Mouse (Mus musculus) MEL (cell line): ENCODE measurements at regions not wholly inside any gene's neighbourhood (a gene's known extent, or its start where the extent isn't known, plus 50 kb on each side); places are given as distances from the start of the nearest gene placed in this dataset.

ENCODE experiments used
- CTCF ChIP-seq, 3 experiments: IDR thresholded peaks in 2 of 3; conservative IDR thresholded peaks in 1 of 3; 2 replicates each; pipeline ENCODE4 v1.5.1; 2011 to 2012; ENCODE audit warnings: low read length in 3 of 3, low read depth in 2 of 3, mild to moderate bottlenecking in 2 of 3, improper control_type of control experiment in 1 of 3, inconsistent platforms in 1 of 3, mixed read lengths in 1 of 3, moderate library complexity in 1 of 3; ENCODE audit not compliant: control insufficient read depth in 1 of 3, insufficient read depth in 1 of 3, poor library complexity in 1 of 3, severe bottlenecking in 1 of 3
- GABPA ChIP-seq: IDR thresholded peaks from 2 replicates; pipeline ENCODE4 v1.6.1; 2012; ENCODE audit warnings: low read depth, mild to moderate bottlenecking, inconsistent platforms, low read length, improper control_type of control experiment, moderate library complexity
- GATA1 ChIP-seq: IDR thresholded peaks from 2 replicates; pipeline ENCODE4 v1.6.1; 2011; ENCODE audit warnings: low read depth, low read length, improper control_type of control experiment
- HCFC1 ChIP-seq: IDR thresholded peaks from 2 replicates; pipeline ENCODE4 v1.6.1; 2012; ENCODE audit warnings: low read depth, mild to moderate bottlenecking, inconsistent platforms, low read length, improper control_type of control experiment, moderate library complexity
- KAT2A ChIP-seq: conservative IDR thresholded peaks from 2 replicates; pipeline ENCODE4 v1.6.1; 2012; ENCODE audit warnings: low read depth, low read length, improper control_type of control experiment, inconsistent platforms
- NELFE ChIP-seq: IDR thresholded peaks from 2 replicates; pipeline ENCODE4 v1.6.1; 2011; ENCODE audit warnings: low read depth, low read length, improper control_type of control experiment
- POLR2A ChIP-seq, 2 experiments: IDR thresholded peaks; 2 replicates each; pipeline ENCODE4 v1.6.1; 2011 to 2012; ENCODE audit warnings: low read length in 2 of 2, mild to moderate bottlenecking in 2 of 2, control low read depth in 1 of 2, improper control_type of control experiment in 1 of 2, low read depth in 1 of 2, moderate library complexity in 1 of 2; ENCODE audit not compliant: control insufficient read depth in 1 of 2, insufficient read depth in 1 of 2, poor library complexity in 1 of 2
- USF1 ChIP-seq: IDR thresholded peaks from 2 replicates; pipeline ENCODE4 v1.6.1; 2014; ENCODE audit warnings: low read depth, mild to moderate bottlenecking, inconsistent platforms, low read length, improper control_type of control experiment, moderate library complexity
- ZNF384 ChIP-seq: IDR thresholded peaks from 2 replicates; pipeline ENCODE4 v1.6.1; 2012; ENCODE audit warnings: low read depth, mild to moderate bottlenecking, inconsistent platforms, low read length, improper control_type of control experiment

GRCm38 (mm10) chr10:98691816-98692215, 222.4 kb upstream of the Atp2b1 start:
- TF ChIP-seq CTCF (IDR thresholded peaks at IDR 0.05 in 2 of 3, conservative IDR thresholded peaks at IDR 0.05 in 1 of 3; ENCODE audit: control insufficient read depth in 1 of 3, insufficient read depth in 1 of 3, low read depth in 2 of 3, low read length in 3 of 3, poor library complexity in 1 of 3, severe bottlenecking in 1 of 3) (no peak), GATA1 (no peak), NELFE (no peak), KAT2A (no peak), USF1 (no peak), POLR2A (IDR thresholded peaks at IDR 0.05; ENCODE audit: control insufficient read depth in 1 of 2, insufficient read depth in 1 of 2, low read depth in 1 of 2, low read length in 2 of 2, poor library complexity in 1 of 2) (no peak), GABPA (no peak), HCFC1 (no peak), ZNF384 (no peak)
